ENCODE assay signal across 12 mouse cellular contexts in genomic region chr2:165936106-165936505, GRCm38 (mm10). TPM values are rescaled to one million over a fixed set of nuclear protein-coding genes. Genes with fewer than 3 reads are reported as not detected.
DNase-seq lines count a peak whose midpoint lies in the region; ATAC-seq and TF ChIP-seq lines count a peak whose summit lies in the region.
"Had no signal": no experiment of that assay in that cellular context is flagged by ENCODE, and none has a peak within 500 bp of the region (broad histone marks: within the 10 kb centered on the region; RNA-seq: fewer than 3 reads in every experiment).

No protein-coding gene starts in this region.

- H3K4me1 ChIP-seq in small intestine, adult 2 months (ENCODE audit: control insufficient read depth, insufficient read depth, insufficient read length, low read length) = peaks cover 8% of the 10 kb centered on the region
- H3K4me1 ChIP-seq in midbrain, embryonic 15.5 days = no peaks in the 10 kb centered on the region
- no peaks in the 10 kb centered on the region for H3K4me1 ChIP-seq in limb, embryonic 10.5 days

- DNase-seq in right cerebral cortex, adult 18-20 months = peak; percentile 13
- DNase-seq in right cerebral cortex, postnatal 25 days = no peak
- peak; percentile 91 for DNase-seq in heart, adult 8-10 months (ENCODE audit: low spot score)
- DNase-seq in kidney, postnatal 14 days = peak; percentile 81
- DNase-seq in c-Kit-positive CD71-positive TER-119-positive erythroid progenitor cells, embryonic 14.5 days (ENCODE audit: low spot score) = no peak
- no peak for DNase-seq in limb, embryonic 10.5 days (ENCODE audit: low spot score)
- DNase-seq: cerebellum, adult 18-20 months; thymus, adult 18-20 months had no signal

- no peaks in the 10 kb centered on the region for H3K9me3 ChIP-seq in midbrain, embryonic 15.5 days
- no peaks in the 10 kb centered on the region for H3K9me3 ChIP-seq in limb, embryonic 10.5 days (replicated peaks)

- no peak overlapping the region for H3K4me3 ChIP-seq in small intestine, adult 2 months (ENCODE audit: low read depth, low read length)
- no peak overlapping the region for H3K4me3 ChIP-seq in midbrain, embryonic 15.5 days
- no peak overlapping the region for H3K4me3 ChIP-seq in limb, embryonic 10.5 days
- H3K4me3 ChIP-seq: left cerebral cortex, adult 2 months had no signal

- ATAC-seq in midbrain, embryonic 15.5 days (replicated peaks) = no peak
- ATAC-seq: hindbrain, postnatal 0 days had no signal

- no peak overlapping the region for H3K9ac ChIP-seq in midbrain, embryonic 15.5 days

- no peak for TF ChIP-seq CTCF in small intestine, adult 2 months (IDR thresholded peaks at IDR 0.05; ENCODE audit: extremely low read depth, insufficient read length, insufficient replicate concordance, low read depth, low read length)

- H3K27me3 ChIP-seq in small intestine, adult 2 months (ENCODE audit: control insufficient read depth, insufficient read depth, low read length) = no peaks in the 10 kb centered on the region
- H3K27me3 ChIP-seq in midbrain, embryonic 15.5 days (replicated peaks) = no peaks in the 10 kb centered on the region
- H3K27me3 ChIP-seq in limb, embryonic 10.5 days (ENCODE audit: low read depth, poor library complexity, severe bottlenecking) = no peaks in the 10 kb centered on the region

- H3K36me3 ChIP-seq in small intestine, adult 2 months (ENCODE audit: control insufficient read depth, insufficient read depth, low read length) = no peaks in the 10 kb centered on the region
- H3K36me3 ChIP-seq in midbrain, embryonic 15.5 days (replicated peaks) = no peaks in the 10 kb centered on the region
- H3K36me3 ChIP-seq in limb, embryonic 10.5 days = no peaks in the 10 kb centered on the region

- peak overlapping the region; percentile 76 for H3K27ac ChIP-seq in small intestine, adult 2 months (ENCODE audit: insufficient read depth, low read depth, low read length)
- no peak overlapping the region for H3K27ac ChIP-seq in midbrain, embryonic 15.5 days
- H3K27ac ChIP-seq in limb, embryonic 10.5 days = no peak overlapping the region
- H3K27ac ChIP-seq: hindbrain, postnatal 0 days; left cerebral cortex, adult 2 months had no signal

- 65% methylated on average over 12 of the region's 12 CpGs for WGBS in small intestine, adult 2 months
- WGBS in midbrain, embryonic 15.5 days = 68% methylated on average over 12 of the region's 12 CpGs
- WGBS in limb, embryonic 10.5 days = 69% methylated on average over 12 of the region's 12 CpGs

- TF ChIP-seq POLR2A in small intestine, adult 2 months (IDR thresholded peaks at IDR 0.05; ENCODE audit: low read depth, low read length) = no peak

- no peak overlapping the region for H3K4me2 ChIP-seq in midbrain, embryonic 15.5 days

RNA-seq across cellular contexts. Expression of gene Zmynd8, which starts 37.3 kb away (rescaled TPM):
- 10 to 100 TPM; 35.5 to 60.5 (median 45.4) TPM for total RNA-seq in heart, adult 8-10 months (2022)
- polyA plus RNA-seq in small intestine, adult 2 months (2012; rRNA removed) = 9.7 and 17.4 TPM in 2 replicates
- polyA plus RNA-seq in midbrain, embryonic 15.5 days (2015; fragmentation: Nextera tagmentation; extraction: Ambion mirVana) = 89.8 and 93.3 TPM in 2 replicates
- polyA plus RNA-seq in limb, embryonic 10.5 days (2016; fragmentation: Nextera tagmentation; extraction: Ambion mirVana) = 59.3 and 59.5 TPM in 2 replicates

RNA-seq across cellular contexts. Expression of gene Ncoa3, which starts 56.3 kb away (rescaled TPM):
- 10 to 100 TPM; 24.3 to 30.2 (median 28.7) TPM for total RNA-seq in heart, adult 8-10 months (2022)
- 13.0 and 20.1 TPM in 2 replicates for polyA plus RNA-seq in small intestine, adult 2 months (2012; rRNA removed)
- 16.6 and 16.7 TPM in 2 replicates for polyA plus RNA-seq in midbrain, embryonic 15.5 days (2015; fragmentation: Nextera tagmentation; extraction: Ambion mirVana)
- 15.5 and 15.7 TPM in 2 replicates for polyA plus RNA-seq in limb, embryonic 10.5 days (2016; fragmentation: Nextera tagmentation; extraction: Ambion mirVana)

Comparison
In these comparisons a context has a peak if more than half of its experiments do, and no peak if none do; other contexts are left out.
1. DNase-seq: peak in right cerebral cortex, adult 18-20 months (single experiment), heart, adult 8-10 months (single experiment) and kidney, postnatal 14 days (single experiment); none in right cerebral cortex, postnatal 25 days (single experiment), c-Kit-positive CD71-positive TER-119-positive erythroid progenitor cells, embryonic 14.5 days (single experiment) and limb, embryonic 10.5 days (single experiment).